Mouse (Mus musculus) neural tube, embryonic 13.5 days (tissue): ENCODE measurements around the gene Ppp1r14b. TPM values are rescaled to one million over a fixed set of nuclear protein-coding genes. Genes with fewer than 3 reads are reported as not detected.

Source experiments
- ATAC-seq: fragments of 200-750 bp; cut with Nextera tagmentation; 2 replicates; pipeline ENCODE4 v1.8.0; 2017; ENCODE audit warnings: low read depth, mild to moderate bottlenecking, moderate TSS enrichment, moderate library complexity
- H3K27ac ChIP-seq: fragments of 300-500 bp; sonication (generic); replicated peaks from 2 replicates; pipeline ENCODE4 v1.5.1; 2015; ENCODE audit warnings: moderate library complexity, mild to moderate bottlenecking, inconsistent platforms
- H3K27me3 ChIP-seq: fragments of 300-500 bp; sonication (generic); 2 replicates; pipeline ENCODE4 v1.6.1; 2015; ENCODE audit warnings: mild to moderate bottlenecking, inconsistent platforms
- H3K36me3 ChIP-seq: fragments of 300-500 bp; sonication (generic); 2 replicates; pipeline ENCODE4 v1.6.1; 2015; ENCODE audit warnings: mild to moderate bottlenecking, inconsistent platforms
- H3K4me1 ChIP-seq: fragments of 300-500 bp; sonication (generic); replicated peaks from 2 replicates; pipeline ENCODE4 v1.6.1; 2015; ENCODE audit warnings: inconsistent platforms
- H3K4me2 ChIP-seq: fragments of 300-500 bp; sonication (generic); 2 replicates; pipeline ENCODE4 v1.6.1; 2015; ENCODE audit warnings: inconsistent platforms, mild to moderate bottlenecking, moderate library complexity
- H3K4me3 ChIP-seq: fragments of 300-500 bp; sonication (generic); 2 replicates; pipeline ENCODE4 v1.5.1; 2015; ENCODE audit warnings: mild to moderate bottlenecking, inconsistent platforms
- H3K9ac ChIP-seq: fragments of 300-500 bp; sonication (generic); 2 replicates; pipeline ENCODE4 v1.6.1; 2015; ENCODE audit warnings: moderate library complexity, mild to moderate bottlenecking, inconsistent platforms
- H3K9me3 ChIP-seq: fragments of 300-500 bp; sonication (generic); 2 replicates; pipeline ENCODE4 v1.6.1; 2016; ENCODE audit warnings: inconsistent platforms
- WGBS: fragments of 180-500 bp; shearing (Covaris S2); methylation state at CpG from one replicate; pipeline ENCODE4 v1.1.7; 2015; 5-methylcytosine and 5-hydroxymethylcytosine counted together
- polyA plus RNA-seq: library from polyadenylated mRNA; unstranded; fragments of >200 nt; fragmentation: Nextera tagmentation; extraction: Ambion mirVana; gene quantifications from 2 replicates; pipeline ENCODE4 v1.2.1, GENCODE M21; 2015

The Ppp1r14b gene
- polyA plus RNA-seq, 1 experiment from 2014 or later: 211 TPM

DNA sequence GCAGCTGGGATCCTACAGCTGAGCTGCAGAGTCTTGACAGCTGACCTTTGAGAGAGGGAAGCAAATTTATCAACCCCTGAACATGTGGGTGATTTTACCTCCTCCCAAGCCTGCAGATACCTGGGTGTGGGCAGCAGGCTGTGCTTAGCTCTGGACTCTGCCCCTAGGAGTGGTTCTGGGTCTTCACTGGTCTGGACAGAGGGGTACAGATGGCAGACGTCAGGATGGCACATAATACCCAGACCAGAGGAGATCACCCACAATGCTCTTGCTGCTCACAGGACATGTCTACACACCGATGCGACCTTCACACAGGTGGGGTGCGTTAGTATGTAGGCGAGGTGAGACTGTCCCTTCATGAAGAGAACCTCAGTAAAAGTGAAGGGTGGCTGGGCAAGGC is 25.2 kb upstream of the Ppp1r14b start:
- H3K4me1 ChIP-seq: peaks cover 25% of the 10 kb centered on the region
- peaks cover 17% of the 10 kb centered on the region for H3K36me3 ChIP-seq
- no peaks in the 10 kb centered on the region for H3K27me3 ChIP-seq
- peak overlapping the region; percentile 81; the same call in 1 of the 2 replicates for H3K9ac ChIP-seq
- peak overlapping the region; percentile 97; the same call in 1 of the 2 replicates for H3K27ac ChIP-seq
- WGBS: 93% methylated on average over 5 of the region's 5 CpGs
- peak overlapping the region; percentile 59 for H3K4me3 ChIP-seq
- peak overlapping the region; percentile 97 for H3K4me2 ChIP-seq
- no peak for ATAC-seq
- no peaks in the 10 kb centered on the region for H3K9me3 ChIP-seq

GRCm38 (mm10) chr19:6949951-6950350 is 24.8 kb upstream of the Ppp1r14b start:
- Histone ChIP-seq H3K36me3 (peaks cover 21% of the 10 kb centered on the region), H3K4me3 (peak overlapping the region; percentile 59), H3K4me2 (peak overlapping the region; percentile 97), H3K4me1 (peaks cover 25% of the 10 kb centered on the region), H3K27me3 (no peaks in the 10 kb centered on the region), H3K9me3 (no peaks in the 10 kb centered on the region), H3K27ac (peak overlapping the region; percentile 97), H3K9ac (peak overlapping the region; percentile 81)
- 48% methylated on average over 5 of the region's 5 CpGs for WGBS
- ATAC-seq: no peak

DNA sequence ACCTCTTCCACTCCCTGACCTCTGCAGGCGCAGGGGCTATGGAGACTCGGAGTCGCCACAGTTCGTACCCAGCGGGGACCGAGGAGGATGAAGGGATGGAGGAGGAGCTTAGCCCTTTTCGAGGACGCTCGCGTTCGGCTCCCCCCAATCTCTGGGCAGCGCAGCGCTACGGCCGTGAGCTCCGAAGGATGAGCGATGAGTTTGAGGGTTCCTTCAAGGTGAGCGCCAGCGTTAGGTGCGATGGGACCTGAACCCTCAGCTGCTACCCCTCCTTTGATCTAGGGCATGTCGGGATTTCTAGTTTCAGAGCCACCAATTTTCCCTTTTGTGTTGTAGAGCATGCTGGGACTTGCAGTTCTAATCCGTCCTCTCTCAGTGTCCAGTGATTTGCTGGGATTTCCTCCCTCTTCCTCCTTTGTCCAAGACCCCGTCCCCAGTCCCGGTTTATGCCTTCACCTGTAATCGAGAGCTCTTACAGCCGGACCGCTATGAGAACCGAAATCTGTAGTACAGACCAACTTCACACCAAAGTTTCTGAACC is 24.1 kb upstream of the Ppp1r14b start:
- Histone ChIP-seq H3K36me3 (peaks cover 24% of the 10 kb centered on the region), H3K4me3 (peak overlapping the region; percentile 59), H3K9ac (peak overlapping the region; percentile 81), H3K4me1 (peaks cover 25% of the 10 kb centered on the region), H3K27ac (peak overlapping the region; percentile 97), H3K4me2 (peak overlapping the region; percentile 97), H3K9me3 (no peaks in the 10 kb centered on the region), H3K27me3 (no peaks in the 10 kb centered on the region)
- peak; percentile 66 for ATAC-seq
- under 1% methylated on average over 28 of the region's 28 CpGs for WGBS

GRCm38 (mm10) chr19:6951381-6951968 is 23.3 kb upstream of the Ppp1r14b start:
- Histone ChIP-seq H3K9ac (peak overlapping the region; percentile 81), H3K27ac (peak overlapping the region; percentile 97), H3K9me3 (no peaks in the 10 kb centered on the region), H3K27me3 (no peaks in the 10 kb centered on the region), H3K4me2 (peak overlapping the region; percentile 97), H3K4me1 (peaks cover 25% of the 10 kb centered on the region), H3K36me3 (peaks cover 22% of the 10 kb centered on the region), H3K4me3 (peak overlapping the region; percentile 59)
- WGBS: under 1% methylated on average over 35 of the region's 35 CpGs
- peak; percentile 89 for ATAC-seq

- peak; percentile 17 for ATAC-seq
- peaks cover 25% of the 10 kb centered on the region for H3K36me3 ChIP-seq
- peak overlapping the region; percentile 81 for H3K9ac ChIP-seq
- 4% methylated on average over 31 of the region's 31 CpGs for WGBS
- peak overlapping the region; percentile 59 for H3K4me3 ChIP-seq
- no peaks in the 10 kb centered on the region for H3K9me3 ChIP-seq
- no peaks in the 10 kb centered on the region for H3K27me3 ChIP-seq
- peak overlapping the region; percentile 97 for H3K4me2 ChIP-seq
- peaks cover 25% of the 10 kb centered on the region for H3K4me1 ChIP-seq
- H3K27ac ChIP-seq: peak overlapping the region; percentile 97
Observed at GRCm38 (mm10) chr19:6951994-6952711, 22.6 kb upstream of the Ppp1r14b start.

- Histone ChIP-seq H3K9ac (peak overlapping the region; percentile 81), H3K4me3 (peak overlapping the region; percentile 59), H3K36me3 (peaks cover 29% of the 10 kb centered on the region), H3K4me2 (peak overlapping the region; percentile 97), H3K4me1 (peaks cover 25% of the 10 kb centered on the region), H3K9me3 (no peaks in the 10 kb centered on the region), H3K27me3 (no peaks in the 10 kb centered on the region), H3K27ac (peak overlapping the region; percentile 97)
- no peak for ATAC-seq
- 35% methylated on average over 3 of the region's 3 CpGs for WGBS
Observed at GRCm38 (mm10) chr19:6952712-6953037, 22.1 kb upstream of the Ppp1r14b start.

DNA sequence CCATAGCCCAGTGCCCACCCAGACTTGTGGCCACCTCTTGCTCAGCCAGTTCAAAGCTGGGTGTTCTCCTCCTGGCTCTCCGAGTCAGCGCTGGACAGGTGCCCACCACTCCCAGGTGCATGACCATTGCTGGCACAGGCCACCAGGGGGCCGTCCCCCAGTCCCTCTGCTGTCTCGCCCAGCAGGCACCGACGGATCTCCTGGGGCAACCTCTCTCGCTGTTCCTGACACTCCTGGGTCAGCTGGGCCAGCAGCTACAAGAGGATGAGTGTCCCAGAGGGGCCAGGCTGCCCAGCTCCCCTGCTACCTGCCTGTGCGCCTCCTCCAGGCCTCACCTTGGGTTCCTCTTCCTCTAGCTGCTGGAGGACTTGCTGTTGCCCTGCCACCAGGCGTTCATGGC is 20.7 kb upstream of the Ppp1r14b start:
- WGBS: 49% methylated on average over 9 of the region's 9 CpGs
- Histone ChIP-seq H3K27ac (no peak overlapping the region), H3K4me1 (peaks cover 25% of the 10 kb centered on the region), H3K9me3 (no peaks in the 10 kb centered on the region), H3K27me3 (no peaks in the 10 kb centered on the region), H3K4me3 (no peak overlapping the region), H3K9ac (peak overlapping the region; percentile 38; the same call in 1 of the 2 replicates), H3K4me2 (no peak overlapping the region), H3K36me3 (peaks cover 41% of the 10 kb centered on the region)
- ATAC-seq: no peak

GRCm38 (mm10) chr19:6955424-6955823 is 19.3 kb upstream of the Ppp1r14b start:
- Histone ChIP-seq H3K36me3 (peaks cover 54% of the 10 kb centered on the region), H3K27ac (no peak overlapping the region), H3K9ac (peak overlapping the region; percentile 22; the same call in 1 of the 2 replicates), H3K4me2 (no peak overlapping the region), H3K9me3 (no peaks in the 10 kb centered on the region), H3K27me3 (no peaks in the 10 kb centered on the region), H3K4me1 (peaks cover 16% of the 10 kb centered on the region), H3K4me3 (no peak overlapping the region)
- no peak for ATAC-seq
- WGBS: 84% methylated on average over 7 of the region's 7 CpGs

DNA sequence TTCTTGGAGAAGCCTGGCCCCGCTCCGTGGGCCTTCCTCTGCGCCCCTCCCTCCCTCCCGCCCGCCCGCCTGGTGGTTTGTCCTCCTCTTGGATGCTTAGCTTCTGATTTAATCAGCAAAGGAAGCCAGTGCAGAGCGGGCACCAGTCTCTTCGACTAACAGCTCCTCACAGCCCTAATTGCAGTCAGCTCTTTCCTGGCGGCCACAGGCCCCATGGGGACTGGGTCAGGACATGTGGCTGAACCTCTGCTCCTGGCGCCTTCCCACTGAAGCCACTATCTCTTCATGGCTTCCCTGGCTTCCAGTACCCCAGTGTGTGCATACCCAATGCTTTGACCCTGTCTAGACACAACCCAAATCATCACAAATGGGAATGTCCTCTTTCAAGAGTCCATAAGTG is 18.3 kb upstream of the Ppp1r14b start:
- no peak overlapping the region for H3K27ac ChIP-seq
- H3K9me3 ChIP-seq: no peaks in the 10 kb centered on the region
- ATAC-seq: no peak
- H3K4me1 ChIP-seq: peaks cover 15% of the 10 kb centered on the region
- H3K27me3 ChIP-seq: no peaks in the 10 kb centered on the region
- no peak overlapping the region for H3K9ac ChIP-seq
- 80% methylated on average over 10 of the region's 10 CpGs for WGBS
- H3K36me3 ChIP-seq: peaks cover 56% of the 10 kb centered on the region
- H3K4me3 ChIP-seq: no peak overlapping the region
- no peak overlapping the region for H3K4me2 ChIP-seq

DNA sequence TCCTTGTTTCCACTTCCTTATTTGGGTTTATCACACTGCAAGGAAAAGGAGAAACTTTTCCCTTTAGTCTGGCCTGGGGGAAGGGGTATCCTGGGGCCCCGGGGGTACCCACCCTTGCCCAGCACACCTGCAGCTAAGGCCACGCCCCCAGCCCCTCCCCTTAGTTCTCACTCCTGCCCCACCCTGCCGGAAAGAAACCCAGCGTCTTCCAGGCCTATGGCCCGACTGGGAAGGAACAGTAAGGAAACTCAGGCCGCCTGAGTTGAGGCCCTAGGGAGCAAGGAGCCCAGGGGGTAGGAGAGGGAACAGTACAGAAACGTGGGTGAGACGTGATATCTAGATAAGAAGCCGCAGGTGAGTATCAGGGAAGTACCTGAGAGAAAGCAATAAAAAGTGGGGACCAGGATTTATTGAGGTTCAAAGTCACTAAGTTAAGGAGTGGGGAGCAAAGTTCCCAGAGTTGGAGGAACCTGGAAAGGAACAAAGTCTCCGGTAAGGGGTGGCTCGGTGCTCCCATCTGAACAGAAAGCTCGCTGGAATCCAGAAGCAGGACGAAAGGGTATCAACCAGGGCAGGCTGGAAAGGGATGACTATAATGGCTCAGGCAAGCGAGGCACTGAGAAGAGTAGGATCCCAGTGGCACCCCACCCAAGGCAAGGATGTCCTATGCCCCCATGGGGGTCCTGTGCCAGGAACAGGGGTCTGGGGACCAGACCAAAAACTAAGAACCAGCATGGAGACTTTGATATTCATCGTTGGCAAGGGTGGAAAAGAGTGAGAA is 6.1 kb upstream of the Ppp1r14b start:
- ATAC-seq: no peak
- Histone ChIP-seq H3K9ac (peak overlapping the region; percentile 69), H3K27ac (no peak overlapping the region), H3K4me2 (peak overlapping the region; percentile 54), H3K27me3 (peaks cover 27% of the 10 kb centered on the region), H3K4me1 (peaks cover 35% of the 10 kb centered on the region), H3K36me3 (no peaks in the 10 kb centered on the region), H3K4me3 (peak overlapping the region; percentile 44), H3K9me3 (no peaks in the 10 kb centered on the region)
- 13% methylated on average over 15 of the region's 15 CpGs for WGBS

DNA sequence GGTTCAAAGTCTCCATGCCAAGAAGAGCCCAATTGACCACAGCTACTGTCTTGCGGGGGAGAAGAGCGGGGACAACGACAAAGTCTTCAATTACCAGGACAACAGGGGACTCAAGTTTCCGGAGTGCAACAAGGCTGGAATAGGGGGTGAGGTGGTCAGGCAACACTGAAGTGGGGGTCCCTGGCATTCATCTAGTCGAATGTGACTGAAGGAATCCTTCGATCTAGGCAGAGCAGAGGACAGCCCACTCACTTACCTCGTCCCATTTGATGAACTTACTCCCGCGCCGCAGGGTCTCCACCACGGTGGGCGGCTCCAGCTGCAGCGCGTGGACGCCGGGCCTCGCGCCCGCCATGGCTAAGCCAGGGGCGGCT is 5.5 kb upstream of the Ppp1r14b start:
- WGBS: under 1% methylated on average over 20 of the region's 20 CpGs
- Histone ChIP-seq H3K4me1 (peaks cover 40% of the 10 kb centered on the region), H3K27ac (0 out of 2 replicates have a peak overlapping the region, but pooled peaks have one; percentile 38), H3K4me3 (peak overlapping the region; percentile 44), H3K4me2 (peak overlapping the region; percentile 54), H3K9ac (peak overlapping the region; percentile 69), H3K27me3 (peaks cover 27% of the 10 kb centered on the region), H3K36me3 (no peaks in the 10 kb centered on the region), H3K9me3 (no peaks in the 10 kb centered on the region)
- no peak for ATAC-seq
